Mouse (Mus musculus) stomach, embryonic 14.5 days (tissue): ENCODE results near the gene Socs1. TPM values are rescaled to one million over a fixed set of nuclear protein-coding genes. Genes with fewer than 3 reads are reported as not detected.

Experiments
- ATAC-seq: fragments of 200-750 bp; cut with Nextera tagmentation; 2 replicates; pipeline ENCODE4 v1.8.0; 2017; ENCODE audit warnings: low read depth, moderate TSS enrichment; ENCODE audit not compliant: insufficient number of reproducible peaks, insufficient read depth, low FRiP score
- H3K27ac ChIP-seq: fragments of 300-500 bp; sonication (generic); 2 replicates; pipeline ENCODE4 v1.5.1; 2014; ENCODE audit warnings: mild to moderate bottlenecking, low read length, moderate library complexity, mixed read lengths
- H3K27me3 ChIP-seq: fragments of 300-500 bp; sonication (generic); 2 replicates; pipeline ENCODE4 v1.6.1; 2014; ENCODE audit warnings: low read length, control low read depth, mixed read lengths; ENCODE audit not compliant: control insufficient read depth, insufficient read depth
- H3K36me3 ChIP-seq: fragments of 300-500 bp; sonication (generic); 2 replicates; pipeline ENCODE4 v1.6.1; 2014; ENCODE audit warnings: mild to moderate bottlenecking, control low read depth, low read length, moderate library complexity, mixed read lengths; ENCODE audit not compliant: control insufficient read depth, insufficient read depth
- H3K4me1 ChIP-seq: fragments of 300-500 bp; sonication (generic); 2 replicates; pipeline ENCODE4 v1.6.1; 2014; ENCODE audit warnings: low read length, control low read depth, mixed read lengths; ENCODE audit not compliant: control insufficient read depth, insufficient read depth
- H3K4me2 ChIP-seq: fragments of 300-500 bp; sonication (generic); replicated peaks from 2 replicates; pipeline ENCODE4 v1.6.1; 2014; ENCODE audit warnings: low read depth, low read length, control low read depth
- H3K4me3 ChIP-seq: fragments of 300-500 bp; sonication (generic); 2 replicates; pipeline ENCODE4 v1.5.1; 2014; ENCODE audit warnings: low read depth, low read length, control low read depth
- H3K9ac ChIP-seq: fragments of 300-500 bp; sonication (generic); replicated peaks from 2 replicates; pipeline ENCODE4 v1.6.1; 2014; ENCODE audit warnings: low read depth, mild to moderate bottlenecking, control low read depth, low read length, moderate library complexity, mixed read lengths
- H3K9me3 ChIP-seq: fragments of 300-500 bp; sonication (generic); 2 replicates; pipeline ENCODE4 v1.6.1; 2016; ENCODE audit warnings: low read depth, low read length, control low read depth; ENCODE audit not compliant: control insufficient read depth
- WGBS: fragments of 180-500 bp; shearing (Covaris S2); extraction: QIAGEN DNeasy Blood & Tissue Kit; methylation state at CpG from one replicate; pipeline ENCODE4 v1.1.7; 2014; 5-methylcytosine and 5-hydroxymethylcytosine counted together
- polyA plus RNA-seq: library from polyadenylated mRNA; unstranded; fragments of >200 nt; fragmentation: Nextera tagmentation; extraction: Ambion mirVana; gene quantifications from 2 replicates; pipeline ENCODE4 v1.2.1, GENCODE M21; 2014

Socs1 gene
- polyA plus RNA-seq, 1 experiment from 2014 or later: 11.4 TPM

- no peak overlapping the region for H3K27ac ChIP-seq
- no peaks in the 10 kb centered on the region for H3K9me3 ChIP-seq
- peaks cover 10% of the 10 kb centered on the region for H3K4me1 ChIP-seq
- no peak for ATAC-seq
- H3K9ac ChIP-seq: no peak overlapping the region
- no peaks in the 10 kb centered on the region for H3K36me3 ChIP-seq
- no peak overlapping the region for H3K4me3 ChIP-seq
- WGBS: 49% methylated on average over 7 of the region's 7 CpGs
- no peaks in the 10 kb centered on the region for H3K27me3 ChIP-seq
- no peak overlapping the region for H3K4me2 ChIP-seq
Observed at GRCm38 (mm10) chr16:10776322-10776721, 9.0 kb downstream of the Socs1 start.

DNA sequence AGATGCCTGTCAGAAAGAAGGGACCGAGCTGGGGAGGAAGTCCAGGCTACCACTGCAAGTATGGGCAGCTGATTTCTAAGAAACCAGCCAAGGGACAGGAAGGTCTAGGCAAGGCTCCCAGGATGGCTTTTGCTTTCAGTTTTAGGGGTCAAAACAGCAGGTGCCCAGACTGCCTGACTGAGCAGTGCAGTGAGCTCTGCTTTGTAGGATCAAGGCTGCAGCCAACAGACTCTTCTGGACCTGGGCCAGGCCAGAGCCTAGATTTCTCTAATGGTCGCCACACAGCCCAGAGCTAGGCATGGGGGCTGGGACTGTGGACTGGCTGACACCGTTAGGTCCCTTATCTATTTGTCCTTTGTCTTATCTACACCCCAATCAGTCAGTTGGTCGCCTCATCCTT, 10.6 kb downstream of the Socs1 start:
- Histone ChIP-seq H3K9ac (no peak overlapping the region), H3K4me1 (no peaks in the 10 kb centered on the region), H3K36me3 (no peaks in the 10 kb centered on the region), H3K27me3 (no peaks in the 10 kb centered on the region), H3K4me2 (no peak overlapping the region), H3K27ac (no peak overlapping the region), H3K4me3 (no peak overlapping the region), H3K9me3 (no peaks in the 10 kb centered on the region)
- ATAC-seq: no peak
- 54% methylated on average over 4 of the region's 4 CpGs for WGBS

DNA sequence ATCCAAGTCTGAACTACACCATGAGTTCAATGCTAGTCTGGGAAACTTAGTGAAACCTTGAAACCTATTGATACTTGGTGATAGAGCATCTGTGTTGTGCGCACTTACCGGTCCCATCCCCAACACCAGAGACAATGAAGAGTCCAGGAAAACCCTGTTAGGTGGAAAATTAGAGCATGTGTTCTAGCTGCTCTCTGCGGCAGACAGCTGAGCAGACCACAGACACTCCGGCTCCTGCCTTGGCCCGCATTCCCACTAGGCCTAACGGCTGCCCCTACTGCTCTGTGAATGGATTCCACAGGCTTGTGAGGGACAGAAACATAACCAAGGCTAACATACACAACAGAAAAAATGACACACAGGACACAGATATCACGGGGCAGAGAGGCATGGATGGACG, 11.8 kb downstream of the Socs1 start:
- no peak overlapping the region for H3K9ac ChIP-seq
- H3K27me3 ChIP-seq: no peaks in the 10 kb centered on the region
- no peaks in the 10 kb centered on the region for H3K9me3 ChIP-seq
- WGBS: 71% methylated on average over 8 of the region's 8 CpGs
- no peak overlapping the region for H3K4me3 ChIP-seq
- ATAC-seq: no peak
- H3K4me2 ChIP-seq: no peak overlapping the region
- H3K4me1 ChIP-seq: no peaks in the 10 kb centered on the region
- H3K27ac ChIP-seq: no peak overlapping the region
- H3K36me3 ChIP-seq: no peaks in the 10 kb centered on the region

DNA sequence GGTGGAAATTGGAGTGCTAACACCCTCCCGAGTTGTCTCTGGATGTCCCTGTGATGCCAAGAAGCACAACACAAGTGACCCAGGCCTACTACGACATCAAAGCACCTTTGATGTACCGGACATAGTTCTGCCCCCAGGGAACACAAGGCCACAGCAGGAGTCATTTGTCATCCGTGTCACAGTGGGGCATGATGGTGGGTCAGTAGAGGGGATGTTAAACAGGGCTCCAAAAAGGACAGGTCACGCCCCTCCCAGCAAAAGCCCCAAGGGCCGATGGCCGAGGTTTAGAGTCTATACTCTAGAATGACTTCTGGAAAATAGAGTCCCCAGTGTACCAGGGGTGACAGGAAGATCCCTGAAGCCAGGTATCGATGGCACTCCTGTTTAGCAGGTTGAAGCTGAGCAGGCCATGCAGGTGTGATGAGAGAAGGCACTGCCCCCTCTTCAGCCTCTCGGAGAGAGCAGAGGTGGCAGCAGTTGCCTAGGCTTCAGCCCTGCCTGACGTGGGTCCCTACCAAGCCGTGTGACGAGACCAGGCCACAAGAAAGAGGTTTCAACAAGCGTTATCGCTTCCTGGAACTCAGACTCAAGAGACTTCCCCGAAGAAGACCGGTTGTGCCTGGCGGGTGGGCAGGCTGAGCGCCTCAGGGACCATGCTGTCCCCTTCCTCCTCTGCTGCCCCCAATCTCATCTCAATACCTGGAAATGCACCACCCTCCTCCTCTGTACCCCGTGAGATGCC, 13.4 kb downstream of the Socs1 start:
- Histone ChIP-seq H3K27me3 (no peaks in the 10 kb centered on the region), H3K9me3 (no peaks in the 10 kb centered on the region), H3K9ac (no peak overlapping the region), H3K4me3 (no peak overlapping the region), H3K27ac (no peak overlapping the region), H3K4me2 (no peak overlapping the region), H3K4me1 (no peaks in the 10 kb centered on the region), H3K36me3 (no peaks in the 10 kb centered on the region)
- ATAC-seq: no peak
- 71% methylated on average over 19 of the region's 19 CpGs for WGBS

GRCm38 (mm10) chr16:10770531-10771325, 14.6 kb downstream of the Socs1 start:
- ATAC-seq: peak; percentile 38; the same call in 1 of the 2 replicates

GRCm38 (mm10) chr16:10769661-10770060, 15.7 kb downstream of the Socs1 start:
- 45% methylated on average over 2 of the region's 2 CpGs for WGBS
- H3K27ac ChIP-seq: no peak overlapping the region
- no peaks in the 10 kb centered on the region for H3K36me3 ChIP-seq
- no peak overlapping the region for H3K9ac ChIP-seq
- no peak overlapping the region for H3K4me2 ChIP-seq
- no peaks in the 10 kb centered on the region for H3K9me3 ChIP-seq
- 0 out of 2 replicates have a peak, but pooled peaks cover 2% of the 10 kb centered on the region for H3K4me1 ChIP-seq
- no peaks in the 10 kb centered on the region for H3K27me3 ChIP-seq
- H3K4me3 ChIP-seq: no peak overlapping the region
- no peak for ATAC-seq

More at GRCm38 (mm10) chr16:10770531-10771325, 14.6 kb downstream of the Socs1 start:
- 37% methylated on average over 4 of the region's 4 CpGs for WGBS
- no peak overlapping the region for H3K9ac ChIP-seq
- no peak overlapping the region for H3K4me2 ChIP-seq
- H3K27ac ChIP-seq: no peak overlapping the region; the same call in 1 of the 2 replicates
- no peaks in the 10 kb centered on the region for H3K9me3 ChIP-seq
- no peaks in the 10 kb centered on the region for H3K4me1 ChIP-seq
- H3K36me3 ChIP-seq: no peaks in the 10 kb centered on the region
- H3K27me3 ChIP-seq: no peaks in the 10 kb centered on the region
- H3K4me3 ChIP-seq: no peak overlapping the region

GRCm38 (mm10) chr16:10768821-10769220, 16.5 kb downstream of the Socs1 start:
- no peak for ATAC-seq
- Histone ChIP-seq H3K9me3 (no peaks in the 10 kb centered on the region), H3K27ac (no peak overlapping the region), H3K4me2 (no peak overlapping the region), H3K36me3 (no peaks in the 10 kb centered on the region), H3K27me3 (no peaks in the 10 kb centered on the region), H3K4me1 (peaks cover 6% of the 10 kb centered on the region; the same call in 1 of the 2 replicates), H3K4me3 (no peak overlapping the region), H3K9ac (no peak overlapping the region)
- 48% methylated on average over 9 of the region's 9 CpGs for WGBS

DNA sequence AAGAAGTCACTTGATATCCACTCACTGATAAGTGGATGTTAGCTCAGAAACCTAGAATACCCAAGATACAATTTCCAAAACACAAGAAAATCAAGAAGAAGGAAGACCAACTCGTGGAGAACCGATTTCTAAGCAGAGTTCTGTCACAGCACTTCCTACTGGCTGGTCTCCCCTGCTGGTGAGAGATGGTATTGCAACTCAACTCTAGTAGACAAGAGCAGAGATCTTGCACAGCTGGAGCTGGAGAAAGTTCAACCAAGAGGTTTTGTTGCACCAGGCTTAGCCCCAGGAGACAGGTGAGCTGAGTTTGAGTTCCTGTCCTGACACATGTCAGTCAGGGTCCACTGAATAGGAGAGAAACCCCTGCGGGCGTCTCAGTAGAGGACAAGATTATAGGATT, 18.2 kb downstream of the Socs1 start:
- Histone ChIP-seq H3K4me2 (no peak overlapping the region), H3K27ac (no peak overlapping the region), H3K4me1 (peaks cover 7% of the 10 kb centered on the region; the same call in 1 of the 2 replicates), H3K36me3 (no peaks in the 10 kb centered on the region), H3K27me3 (no peaks in the 10 kb centered on the region), H3K9ac (no peak overlapping the region), H3K4me3 (no peak overlapping the region), H3K9me3 (no peaks in the 10 kb centered on the region)
- no peak; the same call in 1 of the 2 replicates for ATAC-seq
- WGBS: 53% methylated on average over 4 of the region's 4 CpGs
